Mouse (Mus musculus) ES-E14 (cell line): ENCODE measurements at regions not wholly inside any gene's neighbourhood (a gene's known extent, or its start where the extent isn't known, plus 50 kb on each side); places are given as distances from the start of the nearest gene placed in this dataset.
A peak's percentile ranks its signal among the peaks of the same experiment; 100 is the strongest.
"Not testable (repeated sequence)": the region's sequence is repeated elsewhere in the genome, so short reads cannot be mapped to it uniquely, and the experiment has no call there.

Experiments
- CHD2 ChIP-seq: IDR thresholded peaks from 2 replicates; pipeline ENCODE4 v1.6.1; 2014; ENCODE audit warnings: mild to moderate bottlenecking, low read depth, low read length, inconsistent platforms
- HCFC1 ChIP-seq: IDR thresholded peaks from 2 replicates; pipeline ENCODE4 v1.6.1; 2012; ENCODE audit warnings: low read length, inconsistent platforms, borderline replicate concordance; ENCODE audit not compliant: insufficient read depth
- MAFK ChIP-seq: IDR thresholded peaks from 2 replicates; pipeline ENCODE4 v1.6.1; 2014; ENCODE audit warnings: mild to moderate bottlenecking, low read depth, low read length, inconsistent platforms; ENCODE audit not compliant: insufficient read depth
- ZC3H11A ChIP-seq: IDR thresholded peaks from 2 replicates; pipeline ENCODE4 v1.6.1; 2012; ENCODE audit warnings: low read depth, mild to moderate bottlenecking, inconsistent platforms, low read length, borderline replicate concordance

DNA sequence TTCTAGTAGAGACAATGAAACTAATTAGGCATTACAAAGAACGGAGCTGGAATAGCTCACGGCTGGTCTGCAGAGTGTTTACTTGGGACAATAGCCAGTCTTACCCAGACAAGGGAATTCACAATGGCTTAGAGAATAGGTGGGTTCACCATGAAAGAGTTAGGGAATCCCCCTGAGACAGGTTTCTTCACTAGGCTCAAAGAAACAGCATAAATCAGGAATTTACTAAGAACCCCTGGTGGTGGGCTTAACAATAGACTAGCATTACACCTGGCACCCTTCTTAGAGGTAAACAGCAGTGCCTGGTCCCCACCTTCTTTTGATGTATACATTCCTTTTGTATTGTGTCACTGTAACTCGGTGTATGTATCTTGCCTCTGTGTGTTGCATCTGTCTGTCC, 1062.6 kb upstream of the 1700008P02Rik start:
- TF ChIP-seq CHD2: 0 out of 2 replicates have a peak, but pooled peaks have one; percentile 14
- not testable (repeated sequence) for TF ChIP-seq MAFK, HCFC1, ZC3H11A
